Mouse (Mus musculus): ENCODE measurements around the gene Shisa9.
"Not testable (repeated sequence)": the region's sequence is repeated elsewhere in the genome, so short reads cannot be mapped to it uniquely, and the experiment has no call there.

- not testable (repeated sequence) for TF ChIP-seq CTCF (conservative IDR thresholded peaks at IDR 0.05 in 1 of 2, IDR thresholded peaks at IDR 0.05 in 1 of 2; ENCODE audit: low read depth in 2 of 2, low read length in 2 of 2); ZKSCAN1 (IDR thresholded peaks at IDR 0.05; ENCODE audit: borderline replicate concordance, low read depth, low read length); POLR2A (IDR thresholded peaks at IDR 0.05; ENCODE audit: low read depth, low read length); RAD21 (IDR thresholded peaks at IDR 0.05; ENCODE audit: low read depth, low read length); ZNF384 (IDR thresholded peaks at IDR 0.05; ENCODE audit: low read depth, low read length); EP300 (IDR thresholded peaks at IDR 0.05; ENCODE audit: low read length); CHD2 (IDR thresholded peaks at IDR 0.05; ENCODE audit: low read length); TBP (conservative IDR thresholded peaks at IDR 0.05; ENCODE audit: low read depth, low read length); POLR2AphosphoS2 (IDR thresholded peaks at IDR 0.05; ENCODE audit: low read depth, low read length)
Measured at GRCm38 (mm10) chr16:11966810-11967209, 17.1 kb upstream of the Shisa9 start.
